Mouse (Mus musculus): Measurements from ENCODE around the gene Foxo3.

DNA sequence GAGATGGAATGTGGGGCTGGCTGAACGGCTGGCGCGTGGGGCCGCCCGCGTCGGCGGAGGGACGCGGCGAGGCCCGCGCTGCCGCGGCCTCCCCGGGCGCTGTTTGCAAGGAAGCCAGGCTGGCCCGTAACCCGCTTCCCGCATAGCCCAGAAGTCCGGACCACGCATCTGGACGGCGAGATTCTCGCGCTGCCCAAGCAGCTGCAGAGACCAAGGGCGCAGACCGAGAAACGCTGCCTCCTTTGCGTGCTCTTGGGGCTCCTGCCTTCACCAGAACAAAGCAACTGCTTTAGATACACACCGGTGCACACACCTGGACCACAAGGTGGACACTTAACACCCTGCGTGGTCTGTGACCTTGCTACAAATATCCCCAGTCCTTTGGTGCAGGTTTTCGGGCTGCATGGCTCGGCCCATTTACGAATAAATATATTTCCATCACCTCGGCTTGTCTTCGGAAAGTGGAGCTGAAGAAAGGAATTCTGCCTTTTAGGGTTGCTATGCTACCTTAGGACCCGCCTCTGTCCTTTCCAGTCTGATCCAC, 1.8 kb upstream of the Foxo3 start:
- TF ChIP-seq EP300 (IDR thresholded peaks at IDR 0.05) (no peak), CTCF (IDR thresholded peaks at IDR 0.05) (no peak)

Measured in lung, postnatal 0 days (tissue).